8 mouse cellular contexts compared by ENCODE assay signal in the genomic region with DNA sequence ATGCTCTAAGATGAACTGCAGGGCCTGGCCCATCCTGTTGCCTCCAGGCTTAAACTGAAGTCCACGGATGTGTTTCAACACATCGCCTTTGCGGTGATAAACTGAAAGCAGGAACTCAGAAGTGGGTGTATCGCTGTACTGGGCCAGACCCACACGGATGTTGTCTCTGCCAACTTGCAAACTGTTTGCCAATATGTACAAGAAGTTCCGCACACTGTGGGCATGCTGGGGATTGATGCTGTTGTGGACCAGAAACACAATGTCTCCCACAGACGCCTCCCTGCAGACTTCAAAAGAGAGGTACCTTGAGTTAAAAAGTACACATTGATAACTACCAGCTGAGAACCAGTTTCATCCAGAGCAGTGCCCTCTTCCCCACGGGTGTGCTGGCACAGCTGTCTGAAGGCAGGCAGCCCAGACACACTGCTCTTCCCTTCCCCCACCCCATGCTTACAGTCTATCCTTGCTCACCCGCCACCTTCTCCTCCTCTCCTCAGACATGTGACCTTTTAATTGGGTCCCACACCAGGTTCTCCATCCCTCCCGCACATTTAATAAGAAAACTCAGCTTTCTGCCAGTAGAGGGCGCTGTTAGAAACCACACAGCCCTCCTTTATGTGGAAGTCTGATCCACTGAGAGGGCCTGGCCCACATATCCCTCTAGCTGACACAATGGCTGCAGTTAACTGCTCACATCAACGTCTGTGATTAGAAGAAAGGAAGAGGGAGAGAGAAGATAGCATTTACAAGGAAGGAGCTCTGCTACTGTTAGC. TPM values are rescaled to one million over a fixed set of nuclear protein-coding genes. Genes with fewer than 3 reads are reported as not detected.
A peak's percentile ranks its signal among the peaks of the same experiment; 100 is the strongest.
DNase-seq lines count a peak whose midpoint lies in the region; ATAC-seq and TF ChIP-seq lines count a peak whose summit lies in the region.

No protein-coding gene starts in this region.

- H3K9me3 ChIP-seq in midbrain, postnatal 0 days (ENCODE audit: low read length): no peaks in the 10 kb centered on the region

- no peaks in the 10 kb centered on the region for H3K4me1 ChIP-seq in midbrain, postnatal 0 days (ENCODE audit: insufficient read depth, low read length)

- H3K4me2 ChIP-seq in midbrain, postnatal 0 days (ENCODE audit: low read depth, low read length, poor library complexity, severe bottlenecking): no peak overlapping the region

- 60% methylated on average over 12 of the region's 12 CpGs for WGBS in midbrain, postnatal 0 days

- peak; percentile 66 for TF ChIP-seq CTCF in midbrain, postnatal 0 days (IDR thresholded peaks at IDR 0.05)

- H3K4me3 ChIP-seq in midbrain, postnatal 0 days (ENCODE audit: low read depth, low read length): no peak overlapping the region

- H3K27ac ChIP-seq in midbrain, postnatal 0 days (ENCODE audit: low read depth, low read length): no peak overlapping the region

- peak; percentile 18 to 28 for DNase-seq in frontal cortex, postnatal 36 days (ENCODE audit: low spot score in 2 of 2)
- DNase-seq in frontal cortex, postnatal 25 days (ENCODE audit: low spot score in 2 of 2): no peak
- peak; percentile 29 to 37 for DNase-seq in CD8-positive naive resting alpha-beta T cell, adult 2 months (ENCODE audit: low read depth in 2 of 2, low spot score in 2 of 2)
- DNase-seq in c-Kit-negative CD71-positive TER-119-positive erythroid progenitor cells, embryonic 14.5 days (ENCODE audit: low read depth, low spot score): peak; percentile 1
- peak; percentile 36 to 37 for DNase-seq in layer of hippocampus, postnatal 14 days (ENCODE audit: low spot score in 2 of 2)
- DNase-seq in midbrain, postnatal 0 days (ENCODE audit: low spot score): peak; percentile 40
- peak; percentile 16 for DNase-seq in thymus, postnatal 25 days

- no peaks in the 10 kb centered on the region for H3K36me3 ChIP-seq in midbrain, postnatal 0 days (ENCODE audit: insufficient read depth, low read length)

- peak; percentile 53 for ATAC-seq in granulocyte monocyte progenitor cell, adult 5-6 weeks (replicated peaks; ENCODE audit: poor library complexity, severe bottlenecking)
- no peak for ATAC-seq in midbrain, postnatal 0 days (ENCODE audit: low FRiP score)

- H3K27me3 ChIP-seq in midbrain, postnatal 0 days (ENCODE audit: insufficient read depth, low read length): no peaks in the 10 kb centered on the region

- H3K9ac ChIP-seq in midbrain, postnatal 0 days (replicated peaks; ENCODE audit: low read length, poor library complexity, severe bottlenecking): no peak overlapping the region

RNA-seq across cellular contexts. Expression of a gene that starts 16.1 kb away (rescaled TPM):
- total RNA-seq in granulocyte monocyte progenitor cell, adult 5-6 weeks (2014; fragmentation: Nextera tagmentation): not detected in 2 replicates
- total RNA-seq in granulocyte monocyte progenitor cell, adult 5-6 weeks (2017): not detected in 2 replicates
- under 1 TPM; 0.69 to 0.98 TPM for total RNA-seq in layer of hippocampus, postnatal 14 days (2021)
- 1.3 and 2.6 TPM in 2 replicates for total RNA-seq in midbrain, postnatal 0 days (2014; rRNA removed)
- polyA plus RNA-seq in midbrain, postnatal 0 days (2015; fragmentation: Nextera tagmentation; extraction: Ambion mirVana): 1.3 and 1.7 TPM in 2 replicates

Comparison
In these comparisons a context has a peak if more than half of its experiments do, and no peak if none do; other contexts are left out.
1. DNase-seq: peak in frontal cortex, postnatal 36 days (2 of 2), CD8-positive naive resting alpha-beta T cell, adult 2 months (2 of 2), c-Kit-negative CD71-positive TER-119-positive erythroid progenitor cells, embryonic 14.5 days (single experiment), layer of hippocampus, postnatal 14 days (2 of 2), midbrain, postnatal 0 days (single experiment) and thymus, postnatal 25 days (single experiment); none in frontal cortex, postnatal 25 days (0 of 2).